Mouse (Mus musculus): ENCODE measurements around the gene Zscan5b.
"Not testable (repeated sequence)": the region's sequence is repeated elsewhere in the genome, so short reads cannot be mapped to it uniquely, and the experiment has no call there.

The Zscan5b gene

DNA sequence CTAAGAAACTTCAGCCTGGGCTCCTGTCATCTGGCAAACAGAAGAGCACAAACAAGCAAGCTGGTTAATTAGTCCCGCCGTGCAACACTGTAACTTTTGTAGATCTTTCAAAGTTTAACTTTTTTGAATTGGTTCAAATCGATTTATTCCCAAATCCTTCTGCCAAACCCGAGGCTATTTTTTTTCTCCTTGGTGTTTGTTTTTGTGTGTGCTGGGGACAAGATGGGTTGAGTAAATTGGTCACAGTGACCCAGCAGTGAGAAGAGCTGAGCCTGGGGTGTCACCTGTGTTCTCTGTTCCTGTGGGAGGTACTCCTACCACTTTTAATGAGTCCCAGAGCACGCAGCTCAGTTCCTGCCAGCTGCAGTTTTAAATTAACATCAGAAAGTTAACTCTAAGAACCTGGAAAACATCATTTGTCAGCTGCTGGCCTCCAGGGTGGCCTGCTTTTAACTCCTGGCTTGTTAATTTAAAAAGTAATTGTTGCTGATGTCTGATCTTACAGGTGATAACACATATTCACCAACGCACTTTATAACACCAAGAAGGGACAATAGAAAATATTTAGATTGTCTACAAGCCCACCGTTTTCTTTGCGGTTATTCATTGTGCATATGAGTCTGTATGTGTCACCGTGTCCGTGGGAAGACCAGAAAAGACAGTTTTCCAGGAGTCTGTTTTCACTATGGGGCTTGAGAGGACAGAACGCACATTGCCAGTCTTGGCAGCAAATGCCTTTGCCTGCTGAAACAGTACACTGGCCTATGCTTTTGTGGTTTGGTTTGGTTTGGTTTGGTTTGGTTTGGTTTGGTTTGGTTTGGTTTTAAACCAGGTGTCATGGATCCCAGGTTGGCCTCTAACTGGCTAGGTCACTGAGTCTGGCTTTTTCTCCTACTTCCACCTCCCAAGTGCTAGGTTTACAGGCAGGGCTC, 22.5 kb downstream of the Zscan5b start:
- no peak for DNase-seq

GRCm38 (mm10) chr7:6252410-6252809, 30.3 kb downstream of the Zscan5b start, which contains the start of gene Epp13:
Gene Epp13, plus strand, starts transcription at chr7:6252710.
- DNase-seq, result no peak

- DNase-seq, result no peak
These were observed 32.4 kb downstream of the Zscan5b start for GRCm38 (mm10) chr7:6254451-6254850.

GRCm38 (mm10) chr7:6257386-6257785, 35.3 kb downstream of the Zscan5b start:
- DNase-seq, result no peak

DNA sequence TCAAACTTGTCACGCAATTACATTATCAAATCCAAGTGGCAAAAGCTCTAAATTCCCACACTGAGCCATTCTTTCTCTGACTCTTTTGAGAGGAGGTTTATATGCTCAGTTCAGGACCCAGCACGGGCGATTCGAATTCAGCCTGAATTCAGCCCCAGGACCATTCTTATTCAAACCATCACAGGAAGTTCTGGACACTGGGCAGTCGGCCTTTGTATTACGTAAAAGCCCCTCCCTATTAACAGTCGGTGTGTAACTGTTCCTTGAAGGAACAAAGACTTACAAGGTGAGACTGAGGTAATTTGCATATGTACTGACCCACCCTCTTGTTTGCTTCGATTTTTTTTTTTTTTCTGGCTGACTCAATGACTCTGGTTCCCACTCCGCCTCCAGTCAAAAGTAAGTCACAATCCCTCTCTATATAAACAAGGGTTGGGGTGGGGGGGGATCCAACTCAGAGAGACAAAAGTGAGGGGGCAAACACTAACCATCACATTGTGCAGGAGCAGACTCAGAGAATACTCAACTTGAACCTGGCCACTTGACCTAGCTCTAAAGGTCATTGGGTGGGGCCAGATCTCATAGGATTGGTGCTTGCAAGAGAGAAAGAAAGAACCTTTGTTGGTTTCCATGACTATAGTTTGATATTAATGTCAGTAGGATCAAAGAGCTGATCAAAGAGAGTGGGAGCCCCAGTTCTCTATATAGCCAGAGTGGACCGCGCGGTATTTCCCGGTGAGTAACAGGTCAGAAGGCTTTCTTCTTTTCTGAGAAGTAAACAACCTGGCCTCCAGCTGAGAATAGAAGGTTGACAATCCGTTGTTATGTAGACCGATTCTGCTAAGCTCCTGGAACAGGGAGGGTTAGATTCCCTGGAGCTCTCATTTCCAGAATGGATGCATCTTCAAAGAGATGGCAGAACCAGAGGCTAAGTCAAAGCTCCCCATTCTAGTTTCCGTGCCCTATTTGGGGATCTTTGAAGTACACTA, 36.4 kb downstream of the Zscan5b start:
- DNase-seq, result no peak

DNA sequence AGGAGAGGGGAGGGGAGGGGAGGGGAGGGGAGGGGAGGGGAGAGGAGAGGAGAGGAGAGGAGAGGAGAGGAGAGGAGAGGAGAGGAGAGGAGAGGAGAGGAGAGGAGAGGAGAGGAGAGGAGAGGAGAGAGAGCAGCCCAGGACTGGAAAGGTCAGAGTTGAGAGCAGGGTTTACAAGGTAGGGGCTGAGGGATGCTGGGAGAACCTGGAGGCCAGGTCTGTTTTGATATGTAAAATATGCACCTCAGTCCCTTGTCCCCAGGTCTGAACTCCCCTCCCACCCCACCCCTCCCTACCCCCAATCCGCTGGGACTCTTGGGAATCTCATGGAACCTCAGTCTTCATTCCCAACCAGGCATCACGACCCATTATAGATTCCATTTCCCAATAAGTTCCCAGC, 37.9 kb downstream of the Zscan5b start:
- DNase-seq, result not testable (repeated sequence)

DNA sequence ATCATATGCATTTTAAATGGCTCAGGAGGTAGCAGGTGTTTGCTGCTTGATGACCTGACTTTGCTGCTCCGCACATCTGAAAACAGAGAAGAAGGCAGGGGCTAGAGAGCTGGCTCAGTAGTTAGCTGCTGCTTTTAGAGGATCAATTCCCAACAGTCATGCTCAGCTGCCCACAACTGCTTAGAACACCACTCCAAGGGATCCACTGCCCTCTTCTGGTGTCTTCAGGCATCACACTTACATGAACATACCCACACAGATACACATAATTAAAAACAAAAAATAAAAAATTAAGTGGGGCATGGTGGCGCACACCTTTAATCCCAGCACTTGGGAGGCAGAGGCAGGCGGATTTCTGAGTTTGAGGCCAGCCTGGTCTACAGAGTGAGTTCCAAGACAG, 40.0 kb downstream of the Zscan5b start:
- DNase-seq, result no peak

DNA sequence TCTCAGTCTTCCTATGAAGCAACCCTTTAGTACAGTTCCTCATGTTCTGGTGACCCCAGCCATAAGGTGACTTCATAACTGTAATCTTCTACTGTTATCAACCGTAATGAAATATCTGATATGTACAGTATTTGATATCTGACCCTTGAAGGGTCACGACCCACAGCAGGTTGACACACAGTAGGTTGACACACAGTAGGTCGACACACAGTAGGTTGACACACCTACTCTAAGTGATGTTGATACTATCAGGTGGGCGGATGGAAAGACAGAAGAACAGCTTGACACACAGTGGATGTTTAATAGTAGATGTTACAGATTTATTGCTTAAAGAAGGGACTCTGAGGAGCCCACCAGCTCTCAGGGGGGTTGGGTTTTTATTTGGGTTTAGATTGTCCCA, 40.9 kb downstream of the Zscan5b start:
- no peak for DNase-seq

DNA sequence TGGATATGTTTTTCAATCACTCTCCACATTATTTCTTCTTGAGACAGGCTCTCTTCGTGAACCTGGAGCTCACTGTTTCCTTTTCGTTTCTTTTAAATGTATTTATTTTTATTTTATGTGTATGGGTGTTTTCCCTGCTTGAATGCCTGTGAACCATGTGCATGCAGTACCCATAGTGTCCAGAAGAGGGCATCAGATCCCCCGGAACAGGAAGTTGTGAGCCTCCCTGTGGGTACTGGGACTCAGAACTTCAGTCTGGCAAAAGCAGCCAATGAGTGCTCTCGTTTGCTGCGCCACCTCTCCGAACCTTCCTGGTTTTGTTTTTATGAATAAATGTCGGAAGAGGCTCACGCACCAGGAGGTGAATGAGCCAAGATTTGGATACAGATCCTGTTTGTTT, 43.6 kb downstream of the Zscan5b start:
- DNase-seq, result peak; percentile 62

DNA sequence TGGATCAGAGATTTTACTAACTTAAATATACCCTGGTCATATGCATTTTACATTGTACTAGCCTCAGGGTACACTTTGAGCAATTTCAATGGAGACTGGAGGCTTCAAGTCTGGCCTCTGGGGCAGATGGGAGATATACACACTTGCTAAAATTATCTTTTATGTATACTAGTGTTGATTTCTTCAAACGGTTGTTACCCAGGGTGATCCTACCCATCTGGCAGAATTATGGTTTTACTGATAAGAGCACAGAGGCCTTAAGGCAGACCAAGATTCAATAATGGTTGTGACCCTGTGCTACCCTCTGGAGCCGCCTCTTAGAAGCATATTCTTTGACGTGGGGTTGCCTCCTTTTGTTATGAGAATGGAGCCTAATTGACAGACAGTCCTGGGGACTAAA, 55.8 kb downstream of the Zscan5b start:
- no peak for DNase-seq

- peak; percentile 87 for DNase-seq
These were observed 60.7 kb downstream of the Zscan5b start for GRCm38 (mm10) chr7:6282749-6283148.

DNA sequence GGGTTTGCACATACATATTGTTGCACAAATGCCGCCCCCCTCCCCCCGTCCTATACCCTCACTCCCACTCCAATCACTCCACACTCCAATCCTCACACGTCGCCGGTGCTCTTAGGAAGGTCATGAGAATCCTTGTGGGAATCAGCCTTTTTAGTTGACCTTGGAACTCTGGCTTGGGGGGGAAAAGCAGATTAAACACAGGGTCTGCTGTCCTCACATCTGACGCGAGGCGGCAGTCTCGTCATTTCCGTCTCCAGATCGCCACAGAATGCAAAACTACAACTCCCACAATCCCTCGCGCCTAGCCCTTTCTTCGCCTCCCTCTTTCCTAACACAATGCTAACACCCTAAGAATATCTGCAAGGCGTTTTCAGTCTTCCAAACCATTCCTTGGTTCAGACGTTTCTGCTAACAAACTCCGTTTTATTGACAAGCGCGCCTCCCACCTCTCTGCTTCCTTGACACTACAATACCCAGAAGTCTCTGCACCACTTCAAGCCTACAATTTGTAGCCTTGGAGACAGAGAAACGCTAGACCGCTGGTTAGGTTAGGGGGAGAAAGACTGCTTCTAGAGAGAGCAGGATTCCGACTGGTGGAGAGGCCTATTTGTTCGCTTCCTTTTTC, 61.5 kb downstream of the Zscan5b start:
- peak; percentile 82 for DNase-seq

DNA sequence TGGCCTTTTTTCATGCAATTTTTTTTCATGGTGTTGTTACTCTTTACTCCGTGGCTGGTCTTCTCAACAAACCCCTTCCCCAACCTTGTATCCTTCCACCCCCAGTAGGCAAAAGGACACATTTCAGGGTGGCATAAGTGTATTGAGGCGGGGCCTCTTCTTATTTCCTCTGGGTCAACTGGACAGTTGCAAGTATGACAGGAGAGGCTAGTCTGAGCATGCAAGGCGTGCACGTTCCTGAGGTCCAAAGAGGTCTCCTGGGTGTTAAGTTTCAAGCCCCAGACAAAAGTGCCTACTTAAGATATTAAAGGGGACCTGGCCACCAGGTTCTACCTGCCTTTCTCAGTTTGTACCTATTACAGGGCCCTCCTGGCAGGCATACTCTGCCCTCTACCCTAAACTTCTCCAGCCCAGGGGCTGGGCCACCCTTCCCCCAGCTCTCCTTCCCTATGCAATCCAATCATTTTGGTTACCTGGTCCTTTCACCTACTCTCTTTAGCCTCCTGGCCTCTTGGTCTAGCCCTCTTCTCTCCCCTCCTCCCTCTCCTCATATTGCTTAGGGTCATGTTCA, 62.4 kb downstream of the Zscan5b start:
- DNase-seq, result no peak

DNA sequence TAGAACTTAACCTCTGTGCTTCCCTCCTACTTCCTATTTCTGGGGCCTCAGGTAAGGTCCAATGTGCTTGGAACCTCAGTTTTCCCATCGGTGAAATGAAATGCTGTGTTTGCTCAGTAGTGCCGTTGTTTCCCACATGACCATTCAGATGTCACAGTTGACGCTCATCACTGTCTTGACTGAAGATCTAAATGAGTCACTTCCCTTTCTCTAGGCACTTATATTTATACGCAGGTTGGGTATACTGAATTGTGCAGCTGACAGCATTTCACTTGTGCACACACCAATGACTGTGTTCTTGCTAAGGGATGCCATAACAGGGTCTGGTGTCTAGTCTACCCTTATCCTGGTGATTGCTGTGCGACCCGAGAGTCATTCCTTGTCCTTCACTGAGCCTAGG, 63.3 kb downstream of the Zscan5b start:
- DNase-seq, result no peak

GRCm38 (mm10) chr7:6285842-6286705, 64.0 kb downstream of the Zscan5b start, which contains the start of gene Zfp667:
Gene Zfp667, plus strand, starts transcription at chr7:6286579.
- DNase-seq, result peak; percentile 100

DNA sequence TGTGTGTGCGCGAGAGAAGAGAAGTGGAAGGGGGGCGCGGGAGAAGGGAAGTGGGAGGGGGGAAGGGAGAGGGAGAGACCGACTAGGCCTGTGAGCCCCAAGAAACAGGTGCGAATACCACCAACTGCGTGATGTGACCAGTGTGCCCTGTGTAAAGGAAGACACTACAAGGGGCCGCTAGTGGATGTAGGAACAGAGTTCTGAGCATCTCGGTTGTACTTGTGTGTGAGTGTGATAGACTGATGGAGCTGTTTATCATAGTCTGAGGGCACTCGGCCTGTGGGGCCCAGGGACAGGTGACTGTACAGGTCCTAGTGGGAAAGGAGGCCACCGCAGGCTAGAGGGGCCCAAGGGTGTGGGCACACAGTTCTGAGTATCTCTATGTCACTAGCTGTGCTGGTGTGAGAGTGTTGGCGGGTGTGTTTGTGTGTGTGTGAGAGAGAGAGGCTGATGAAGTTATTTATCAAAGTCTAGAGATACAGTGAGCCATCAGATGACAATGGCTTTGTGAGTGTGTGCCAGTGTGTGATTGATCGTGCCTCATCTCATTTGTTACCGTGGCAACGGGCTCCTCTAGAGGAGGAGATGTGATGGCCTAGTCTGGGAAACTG, 64.9 kb downstream of the Zscan5b start:
- peak; percentile 57 for DNase-seq

Measured in thymus, postnatal 14 days (tissue).